Mouse (Mus musculus) thymus, postnatal 0 days (tissue): ENCODE results near the gene 1110051M20Rik. TPM values are rescaled to one million over a fixed set of nuclear protein-coding genes. Genes with fewer than 3 reads are reported as not detected.

Source experiments
- DNase-seq: peaks from one replicate; pipeline ENCODE4 v3.0.0-alpha.2; 2015; ENCODE audit warnings: low spot score
- microRNA-seq: library from miRNA; unstranded; fragments of <30 nt; microRNA quantifications from one replicate; pipeline ENCODE4, GENCODE M21; 2016; ENCODE audit warnings: borderline number of aligned reads
- polyA plus RNA-seq: library from polyadenylated mRNA; unstranded; fragments of >200 nt; fragmentation: Nextera tagmentation; extraction: Ambion mirVana; gene quantifications from 2 replicates; pipeline ENCODE4 v1.2.1, GENCODE M21; 2015

Gene 1110051M20Rik
- polyA plus RNA-seq, 1 experiment from 2014 or later = 24.5 TPM

- DNase-seq = no peak
These were observed 214.8 kb downstream of the 1110051M20Rik start for GRCm38 (mm10) chr2:91229735-91230134.

Small RNA genes lying within 50 kb of the gene (microRNA-seq; reads per million reads assigned to microRNA genes)
- not detected for gene Gm22071

Other genes starting within 250 kb of the 1110051M20Rik start
- gene Nr1h3, start 241.9 kb downstream of the 1110051M20Rik start, polyA plus RNA-seq = 7.2 and 9.6 TPM in 2 replicates
- gene Acp2, start 241.8 kb downstream of the 1110051M20Rik start, polyA plus RNA-seq = 15.5 and 15.6 TPM in 2 replicates
- gene Ddb2, start 207.7 kb downstream of the 1110051M20Rik start, polyA plus RNA-seq = 33.7 and 35.8 TPM in 2 replicates
- gene Pacsin3, start 188.8 kb downstream of the 1110051M20Rik start, polyA plus RNA-seq = 4.3 and 5.9 TPM in 2 replicates
- 95.7 and 99.8 TPM in 2 replicates for gene Arfgap2, start 179.7 kb downstream of the 1110051M20Rik start, polyA plus RNA-seq
- 2.0 and 2.4 TPM in 2 replicates for gene Lrp4, start 12.8 kb upstream of the 1110051M20Rik start, polyA plus RNA-seq
- 82.1 and 95.1 TPM in 2 replicates for gene Ckap5, start 82.1 kb upstream of the 1110051M20Rik start, polyA plus RNA-seq
- gene F2, start 191.7 kb upstream of the 1110051M20Rik start, polyA plus RNA-seq = 0.98 and 1.0 TPM in 2 replicates
- 7.9 and 12.8 TPM in 2 replicates for gene Zfp408, start 205.1 kb upstream of the 1110051M20Rik start, polyA plus RNA-seq
- 118 and 123 TPM in 2 replicates for gene Arhgap1, start 205.2 kb upstream of the 1110051M20Rik start, polyA plus RNA-seq